Mouse (Mus musculus): Measurements from ENCODE around the gene Hoxc12. TPM values are rescaled to one million over a fixed set of nuclear protein-coding genes. Genes with fewer than 3 reads are reported as not detected.

Hoxc12 gene
- total and polyA plus RNA-seq, 3 experiments, result not detected

DNA sequence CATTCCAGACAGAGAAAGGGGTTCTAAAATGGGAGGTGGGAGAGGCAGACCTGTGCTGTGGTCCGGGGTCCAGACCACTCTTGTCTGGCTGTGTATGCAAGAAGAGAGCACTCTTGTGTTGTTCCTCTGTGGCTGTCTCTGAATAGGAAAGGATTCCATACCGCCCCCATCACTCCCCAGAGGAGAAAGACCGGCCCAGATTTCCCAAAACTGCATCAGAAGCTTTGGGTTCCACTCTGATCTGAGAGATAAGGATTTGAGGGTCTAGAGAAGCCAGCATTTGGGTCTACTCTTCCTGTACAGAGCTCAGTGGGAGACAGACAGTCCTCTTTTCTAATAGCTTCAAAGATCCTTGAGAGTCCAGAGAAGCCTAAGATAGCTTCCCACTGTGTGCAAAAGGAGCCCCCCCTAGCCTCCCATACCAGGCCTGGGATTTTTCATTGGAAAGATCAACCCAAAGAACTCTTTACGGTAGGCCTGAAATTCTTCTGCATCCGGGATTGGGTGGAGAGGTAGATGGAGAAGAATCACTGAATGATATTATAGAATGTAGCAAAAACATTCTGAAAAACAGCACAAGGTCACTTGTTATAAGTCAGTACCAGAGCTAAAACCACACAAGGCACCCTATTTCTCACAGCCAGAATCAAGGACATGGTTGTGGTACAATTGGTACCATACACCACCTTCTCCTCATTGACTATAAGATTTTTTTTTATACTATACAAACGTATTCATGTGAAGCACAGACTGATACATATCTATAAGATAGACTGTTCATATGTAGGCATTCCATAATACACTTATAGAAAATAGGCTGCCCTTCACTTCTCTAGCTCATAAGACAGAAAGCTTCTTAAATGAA, 13.7 kb upstream of the Hoxc12 start:
- H3K4me3 ChIP-seq (ENCODE audit: control insufficient read depth in 1 of 2, insufficient read depth in 1 of 2, low read depth in 2 of 2, low read length in 2 of 2), result no peak overlapping the region
- TF ChIP-seq CHD1 (IDR thresholded peaks at IDR 0.05; ENCODE audit: low read depth, low read length) (no peak), POLR2AphosphoS5 (IDR thresholded peaks at IDR 0.05; ENCODE audit: borderline replicate concordance, low read depth, low read length) (no peak), MYB (IDR thresholded peaks at IDR 0.05; ENCODE audit: low read depth, low read length) (no peak), RAD21 (IDR thresholded peaks at IDR 0.05; ENCODE audit: low read depth, low read length) (no peak), JUND (IDR thresholded peaks at IDR 0.05; ENCODE audit: low read depth, low read length) (no peak), POLR2A (IDR thresholded peaks at IDR 0.05; ENCODE audit: control insufficient read depth in 1 of 2, insufficient read depth in 1 of 2, low read depth in 1 of 2, low read length in 2 of 2, poor library complexity in 1 of 2) (no peak), MXI1 (IDR thresholded peaks at IDR 0.05; ENCODE audit: low read depth, low read length) (no peak), CTCF (IDR thresholded peaks at IDR 0.05 in 2 of 3, conservative IDR thresholded peaks at IDR 0.05 in 1 of 3; ENCODE audit: control insufficient read depth in 1 of 3, insufficient read depth in 1 of 3, low read depth in 2 of 3, low read length in 3 of 3, poor library complexity in 1 of 3, severe bottlenecking in 1 of 3) (no peak), SMC3 (IDR thresholded peaks at IDR 0.05; ENCODE audit: low read depth, low read length) (no peak), MAX (IDR thresholded peaks at IDR 0.05; ENCODE audit: low read length) (no peak), TAL1 (IDR thresholded peaks at IDR 0.05; ENCODE audit: low read length) (no peak)
- no peak overlapping the region for H3K9ac ChIP-seq (ENCODE audit: control insufficient read depth, low read depth, low read length, poor library complexity, severe bottlenecking)
- H3K9me3 ChIP-seq (replicated peaks; ENCODE audit: insufficient read depth, low read length), result no peaks in the 10 kb centered on the region
- H3K27ac ChIP-seq (ENCODE audit: control insufficient read depth, low read depth, low read length), result no peak overlapping the region
- no peak for DNase-seq (ENCODE audit: low read depth, low spot score)
- no peaks in the 10 kb centered on the region for H3K79me2 ChIP-seq (ENCODE audit: control insufficient read depth, insufficient read depth, low read length, poor library complexity)
- H3K36me3 ChIP-seq (ENCODE audit: control insufficient read depth in 1 of 2, insufficient read depth in 2 of 2, low read length in 2 of 2), result no peaks in the 10 kb centered on the region
- peaks cover 12 to 24% of the 10 kb centered on the region in 2 experiments for H3K27me3 ChIP-seq (ENCODE audit: control insufficient read depth in 1 of 2, insufficient read depth in 2 of 2, low read length in 2 of 2)
- no peaks in the 10 kb centered on the region for H3K4me1 ChIP-seq (ENCODE audit: control insufficient read depth in 1 of 2, insufficient read depth in 2 of 2, low read length in 2 of 2)

DNA sequence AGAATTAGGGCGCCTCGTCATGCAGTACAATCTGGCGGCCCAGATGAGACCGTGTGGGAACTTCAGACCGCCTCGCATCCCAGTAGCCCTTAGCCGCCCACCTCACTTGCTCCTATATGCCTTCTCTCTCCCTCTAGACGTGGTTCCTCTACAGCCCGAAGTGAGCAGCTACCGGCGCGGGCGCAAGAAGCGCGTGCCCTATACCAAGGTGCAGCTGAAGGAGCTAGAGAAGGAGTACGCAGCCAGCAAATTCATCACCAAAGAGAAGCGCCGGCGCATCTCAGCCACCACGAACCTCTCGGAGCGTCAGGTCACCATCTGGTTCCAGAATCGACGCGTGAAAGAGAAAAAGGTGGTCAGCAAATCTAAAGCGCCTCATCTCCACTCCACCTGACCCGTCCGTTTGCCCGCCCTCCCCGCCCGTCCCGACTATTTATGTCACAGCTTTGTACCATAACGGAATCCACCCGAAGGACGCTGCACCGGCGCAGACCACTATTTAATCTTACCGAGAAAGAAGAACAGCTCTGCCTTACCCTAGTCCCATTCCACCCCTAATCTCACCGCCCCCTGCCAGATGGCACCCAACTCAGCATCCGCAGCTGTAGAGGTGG, 9.4 kb upstream of the Hoxc12 start:
- H3K36me3 ChIP-seq (ENCODE audit: control insufficient read depth in 1 of 2, insufficient read depth in 2 of 2, low read length in 2 of 2), result no peaks in the 10 kb centered on the region
- no peaks in the 10 kb centered on the region for H3K4me1 ChIP-seq (ENCODE audit: control insufficient read depth in 1 of 2, insufficient read depth in 2 of 2, low read length in 2 of 2)
- DNase-seq (ENCODE audit: low read depth, low spot score), result no peak
- no peak for TF ChIP-seq RCOR1 (IDR thresholded peaks at IDR 0.05; ENCODE audit: low read depth, low read length)
- no peak for TF ChIP-seq MAZ (IDR thresholded peaks at IDR 0.05; ENCODE audit: low read depth, low read length)
- TF ChIP-seq ELF1 (IDR thresholded peaks at IDR 0.05; ENCODE audit: low read depth, low read length), result no peak
- no peak for TF ChIP-seq NELFE (IDR thresholded peaks at IDR 0.05; ENCODE audit: low read depth, low read length)
- no peak for TF ChIP-seq GATA1 (IDR thresholded peaks at IDR 0.05; ENCODE audit: low read depth, low read length)
- no peaks in the 10 kb centered on the region for H3K79me2 ChIP-seq (ENCODE audit: control insufficient read depth, insufficient read depth, low read length, poor library complexity)
- no peak overlapping the region for H3K4me3 ChIP-seq (ENCODE audit: control insufficient read depth in 1 of 2, insufficient read depth in 1 of 2, low read depth in 2 of 2, low read length in 2 of 2)
- H3K27me3 ChIP-seq (ENCODE audit: control insufficient read depth in 1 of 2, insufficient read depth in 2 of 2, low read length in 2 of 2), result peaks cover 12 to 33% of the 10 kb centered on the region in 2 experiments
- H3K9me3 ChIP-seq (replicated peaks; ENCODE audit: insufficient read depth, low read length), result no peaks in the 10 kb centered on the region
- no peak overlapping the region for H3K9ac ChIP-seq (ENCODE audit: control insufficient read depth, low read depth, low read length, poor library complexity, severe bottlenecking)
- H3K27ac ChIP-seq (ENCODE audit: control insufficient read depth, low read depth, low read length), result no peak overlapping the region

Data from MEL (cell line).